Mouse (Mus musculus): ENCODE measurements around the gene Actr1b. TPM values are rescaled to one million over a fixed set of nuclear protein-coding genes. Genes with fewer than 3 reads are reported as not detected.

The Actr1b gene
- total RNA-seq, 2 experiments from 2014 or later: 136 to 141 TPM

GRCm38 (mm10) chr1:36655039-36655438 is 59.2 kb downstream of the Actr1b start:
- no peak for DNase-seq

Small RNAs within 50 kb of the gene (microRNA-seq; reads per million reads assigned to microRNA genes)
- not detected for gene Gm24133

Other genes starting within 250 kb of the Actr1b start
- 1 to 10 TPM; 3.9 to 4.9 TPM for gene Cnnm4, start 242.8 kb downstream of the Actr1b start, total RNA-seq (2021)
- gene Cnnm3, start 202.6 kb downstream of the Actr1b start, total RNA-seq (2021): 10 to 100 TPM; 21.5 to 34.2 TPM
- 1 to 10 TPM; 6.4 to 8.1 TPM for gene Ankrd23, start 177.5 kb downstream of the Actr1b start, total RNA-seq (2021)
- under 1 TPM in 1 of 2 experiments, not detected in 1; 0.49 TPM for gene Gm42417, start 175.0 kb downstream of the Actr1b start, total RNA-seq (2021)
- gene Ankrd39, start 167.0 kb downstream of the Actr1b start, total RNA-seq (2021): 10 to 100 TPM; 11.3 to 12.6 TPM
- 10 to 100 TPM; 18.6 to 19.5 TPM for gene Sema4c, start 156.1 kb downstream of the Actr1b start, total RNA-seq (2021)
- gene Fam178b, start 31.2 kb downstream of the Actr1b start, total RNA-seq (2021): under 1 TPM; 0.36 to 0.40 TPM
- 100 to 1,000 TPM; 841 to 851 TPM for gene Cox5b, start 23.0 kb downstream of the Actr1b start, total RNA-seq (2021)
- gene 4933424G06Rik, start 4.3 kb downstream of the Actr1b start, total RNA-seq (2021): not detected
- gene Zap70, start 47.4 kb upstream of the Actr1b start, total RNA-seq (2021): under 1 TPM; 0.53 to 0.56 TPM
- 10 to 100 TPM; 40.1 to 46.7 TPM for gene Tmem131, start 229.2 kb upstream of the Actr1b start, total RNA-seq (2021)